ENCODE assay signal across 9 mouse cellular contexts in the genomic region with DNA sequence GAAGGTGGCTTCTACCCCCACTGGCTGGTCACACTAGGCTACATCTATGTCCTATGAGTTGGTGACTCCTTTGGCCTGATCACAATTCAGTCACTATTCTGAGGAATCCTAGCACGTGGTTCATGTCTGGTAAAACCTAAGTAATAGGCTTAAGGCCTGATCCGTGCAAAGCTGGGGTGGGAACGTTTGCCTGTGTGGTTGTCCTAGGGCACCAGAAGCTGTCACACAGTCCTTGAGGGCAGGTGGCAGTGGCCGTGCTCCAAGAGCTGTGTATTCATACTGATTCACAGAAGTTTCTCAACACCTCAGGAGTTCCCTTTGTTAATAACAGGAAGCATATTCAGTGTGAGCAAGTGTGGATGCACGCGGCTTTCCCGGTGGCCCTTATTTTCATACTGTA. TPM values are rescaled to one million over a fixed set of nuclear protein-coding genes. Genes with fewer than 3 reads are reported as not detected.
DNase-seq lines count a peak whose midpoint lies in the region; ATAC-seq and TF ChIP-seq lines count a peak whose summit lies in the region.
"Had no signal": no experiment of that assay in that cellular context is flagged by ENCODE, and none has a peak within 500 bp of the region (broad histone marks: within the 10 kb centered on the region; RNA-seq: fewer than 3 reads in every experiment).

No protein-coding gene starts in this region.

- intact Hi-C loops in heart, postnatal 14 days (cut with DNase I) = no loop called here

- no peak for DNase-seq in heart, postnatal 14 days
- peak; percentile 60 to 78 for DNase-seq in adrenal gland, postnatal 36 days
- no peak for DNase-seq in midbrain, postnatal 0 days (ENCODE audit: low spot score)
- no peak for DNase-seq in frontal cortex, adult 2 months (ENCODE audit: extremely low spot score in 1 of 2, low spot score in 1 of 2)

- H3K36me3 ChIP-seq in heart, embryonic 11.5 days (ENCODE audit: control insufficient read depth, insufficient read depth, low read length) = no peaks in the 10 kb centered on the region
- no peaks in the 10 kb centered on the region for H3K36me3 ChIP-seq in embryonic facial prominence, embryonic 15.5 days
- no peaks in the 10 kb centered on the region for H3K36me3 ChIP-seq in midbrain, postnatal 0 days (ENCODE audit: insufficient read depth, low read length)

- no peaks in the 10 kb centered on the region for H3K9me3 ChIP-seq in heart, embryonic 11.5 days (replicated peaks; ENCODE audit: control insufficient read depth, low read length)
- no peaks in the 10 kb centered on the region for H3K9me3 ChIP-seq in embryonic facial prominence, embryonic 15.5 days (replicated peaks)
- no peaks in the 10 kb centered on the region for H3K9me3 ChIP-seq in midbrain, postnatal 0 days (ENCODE audit: low read length)

- no peak overlapping the region; the same call in 1 of the 2 replicates for H3K9ac ChIP-seq in heart, embryonic 11.5 days (ENCODE audit: low read depth, low read length)
- no peak overlapping the region for H3K9ac ChIP-seq in embryonic facial prominence, embryonic 15.5 days
- H3K9ac ChIP-seq in midbrain, postnatal 0 days (replicated peaks; ENCODE audit: low read length, poor library complexity, severe bottlenecking) = no peak overlapping the region

- H3K4me2 ChIP-seq in heart, embryonic 11.5 days = peak overlapping the region; percentile 94
- peak overlapping the region; percentile 88; the same call in 1 of the 2 replicates for H3K4me2 ChIP-seq in embryonic facial prominence, embryonic 15.5 days (replicated peaks)
- H3K4me2 ChIP-seq in midbrain, postnatal 0 days (ENCODE audit: low read depth, low read length, poor library complexity, severe bottlenecking) = peak overlapping the region; percentile 81; the same call in 1 of the 2 replicates

- no peak for ATAC-seq in heart, embryonic 11.5 days (replicated peaks; ENCODE audit: insufficient number of reproducible peaks, low FRiP score, low TSS enrichment)
- ATAC-seq in embryonic facial prominence, embryonic 15.5 days (ENCODE audit: insufficient number of reproducible peaks, low FRiP score, low TSS enrichment, low read depth) = no peak
- no peak for ATAC-seq in midbrain, postnatal 0 days (ENCODE audit: low FRiP score)
- ATAC-seq in frontal cortex, adult (ENCODE audit: low TSS enrichment) = no peak
- no peak for ATAC-seq in CD4-positive, CD25-positive, alpha-beta regulatory T cell, adult 4 months
- ATAC-seq: inflammation-experienced regulatory T-cells, adult 6 months had no signal

- H3K27me3 ChIP-seq in heart, embryonic 11.5 days (ENCODE audit: control insufficient read depth, insufficient read depth, low read length) = no peaks in the 10 kb centered on the region
- no peaks in the 10 kb centered on the region for H3K27me3 ChIP-seq in embryonic facial prominence, embryonic 15.5 days
- no peaks in the 10 kb centered on the region for H3K27me3 ChIP-seq in midbrain, postnatal 0 days (ENCODE audit: insufficient read depth, low read length)

- H3K4me1 ChIP-seq in heart, embryonic 11.5 days (ENCODE audit: control insufficient read depth, insufficient read depth, low read length) = peaks cover 58% of the 10 kb centered on the region
- peaks cover 62% of the 10 kb centered on the region for H3K4me1 ChIP-seq in embryonic facial prominence, embryonic 15.5 days
- peaks cover 8% of the 10 kb centered on the region; the same call in 1 of the 2 replicates for H3K4me1 ChIP-seq in midbrain, postnatal 0 days (ENCODE audit: insufficient read depth, low read length)

- WGBS in heart, embryonic 11.5 days (ENCODE audit: insufficient replicate concordance) = 74% methylated on average over 7 of the region's 7 CpGs
- WGBS in embryonic facial prominence, embryonic 15.5 days = 55% methylated on average over 7 of the region's 7 CpGs
- WGBS in midbrain, postnatal 0 days = 48% methylated on average over 7 of the region's 7 CpGs

- TF ChIP-seq CTCF in midbrain, postnatal 0 days (IDR thresholded peaks at IDR 0.05) = no peak

- H3K4me3 ChIP-seq in heart, embryonic 11.5 days (ENCODE audit: low read depth, low read length) = peak overlapping the region; percentile 2; the same call in 1 of the 2 replicates
- no peak overlapping the region for H3K4me3 ChIP-seq in embryonic facial prominence, embryonic 15.5 days (replicated peaks)
- H3K4me3 ChIP-seq in midbrain, postnatal 0 days (ENCODE audit: low read depth, low read length) = no peak overlapping the region

- no peak overlapping the region for H3K27ac ChIP-seq in heart, embryonic 11.5 days (ENCODE audit: low read depth, low read length)
- H3K27ac ChIP-seq in embryonic facial prominence, embryonic 15.5 days (replicated peaks) = no peak overlapping the region
- H3K27ac ChIP-seq in midbrain, postnatal 0 days (ENCODE audit: low read depth, low read length) = no peak overlapping the region

RNA-seq across cellular contexts. Expression of a gene that starts 4.1 kb away (rescaled TPM):
- 20.9 and 21.5 TPM in 2 replicates for polyA plus RNA-seq in heart, embryonic 11.5 days (2014; fragmentation: Nextera tagmentation; extraction: Ambion mirVana)
- total RNA-seq in heart, postnatal 14 days (2021) = 10 to 100 TPM; 23.2 to 24.0 TPM
- 10 to 100 TPM; 43.6 to 66.9 TPM for total RNA-seq in adrenal gland, postnatal 36 days (2021)
- polyA plus RNA-seq in embryonic facial prominence, embryonic 15.5 days (2015; fragmentation: Nextera tagmentation; extraction: Ambion mirVana) = 13.5 and 14.1 TPM in 2 replicates
- 16.2 and 17.6 TPM in 2 replicates for total RNA-seq in midbrain, postnatal 0 days (2014; rRNA removed)
- polyA plus RNA-seq in midbrain, postnatal 0 days (2015; fragmentation: Nextera tagmentation; extraction: Ambion mirVana) = 13.5 and 13.7 TPM in 2 replicates
- polyA plus RNA-seq in frontal cortex, adult 2 months (2012; rRNA removed) = 21.1 and 22.8 TPM in 2 replicates
- polyA plus RNA-seq in CD4-positive, CD25-positive, alpha-beta regulatory T cell, adult 4 months (2017; shearing (Covaris generic)) = under 1 TPM; 0.31 to 0.80 TPM

Comparison
In these comparisons a context has a peak if more than half of its experiments do, and no peak if none do; other contexts are left out.
1. DNase-seq: peak in adrenal gland, postnatal 36 days (2 of 2); none in heart, postnatal 14 days (0 of 2), midbrain, postnatal 0 days (single experiment) and frontal cortex, adult 2 months (0 of 2).
2. Peak in every context shown above with its lines, with median percentiles within 50 percentile points of each other: H3K4me2 ChIP-seq.